8 mouse cellular contexts compared by ENCODE assay signal in the genomic region with DNA sequence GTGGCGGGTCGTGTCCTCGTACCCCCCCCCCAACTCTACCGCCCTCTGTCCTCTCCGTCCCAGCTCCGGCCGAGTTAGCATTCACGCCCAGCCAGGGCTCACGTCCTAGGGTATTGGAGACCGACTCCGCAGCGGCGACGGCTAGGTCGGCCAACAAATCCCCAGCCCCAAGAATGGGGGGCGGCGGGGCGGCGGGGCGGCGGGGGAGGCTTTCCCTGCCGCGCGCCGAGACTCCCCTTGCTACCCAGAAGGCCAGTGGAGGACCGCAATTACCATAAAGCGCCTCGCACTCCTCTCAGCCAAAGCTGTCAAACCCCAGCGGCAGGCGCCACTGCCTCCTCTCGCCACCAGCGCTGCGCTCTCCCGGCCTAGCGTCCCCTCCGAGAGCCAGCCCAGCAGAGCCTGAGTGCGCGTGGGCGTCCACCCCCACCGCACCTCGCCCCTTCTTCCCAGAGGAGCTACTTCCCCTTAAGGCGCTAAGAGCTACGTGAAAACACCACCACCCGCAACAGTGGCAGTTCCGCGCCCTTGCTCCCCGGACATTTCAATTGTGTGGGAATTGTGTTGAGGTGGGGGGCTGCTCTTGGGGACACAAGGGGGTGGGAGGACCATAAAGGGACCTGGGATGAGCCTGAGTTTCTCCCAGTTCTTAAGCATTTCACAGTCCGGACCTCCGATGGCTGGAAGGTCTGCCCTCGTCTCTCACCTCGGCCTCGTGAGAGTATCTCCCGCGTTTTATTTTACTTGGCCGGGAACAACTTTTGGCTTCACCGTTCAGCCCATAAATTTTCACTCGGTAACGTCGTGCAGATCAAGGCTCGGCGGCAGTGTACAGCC.
DNase-seq lines count a peak whose midpoint lies in the region; ATAC-seq and TF ChIP-seq lines count a peak whose summit lies in the region.

No protein-coding gene starts in this region.

- ATAC-seq in hindbrain, embryonic 15.5 days (ENCODE audit: low FRiP score, low read depth): peak; percentile 33
- no peak for ATAC-seq in liver, embryonic 12.5 days

- no peaks in the 10 kb centered on the region for H3K36me3 ChIP-seq in hindbrain, embryonic 15.5 days
- H3K36me3 ChIP-seq in liver, embryonic 12.5 days: no peaks in the 10 kb centered on the region

- peak overlapping the region; percentile 35 for H3K4me3 ChIP-seq in embryonic fibroblast, embryonic 13.5 days (ENCODE audit: insufficient read depth, low read length)
- H3K4me3 ChIP-seq in hindbrain, embryonic 15.5 days: peak overlapping the region; percentile 66
- peak overlapping the region; percentile 73 for H3K4me3 ChIP-seq in liver, embryonic 12.5 days

- DNase-seq in cerebellum, adult 11 months: peak; percentile 32
- no peak for DNase-seq in cerebellum, adult 8-10 months
- DNase-seq in R1 (ENCODE audit: low read depth, low spot score): peak; percentile 39
- peak; percentile 61 for DNase-seq in naive thymus-derived CD4-positive, alpha-beta T cell, adult 2 months (ENCODE audit: low read depth)
- peak; percentile 49 for DNase-seq in thymus, postnatal 14 days

- TF ChIP-seq CTCF in embryonic fibroblast, embryonic 13.5 days (IDR thresholded peaks at IDR 0.05; ENCODE audit: borderline replicate concordance, insufficient read depth, low read length): no peak

- TF ChIP-seq POLR2A in embryonic fibroblast, embryonic 13.5 days (IDR thresholded peaks at IDR 0.05; ENCODE audit: low read depth, low read length): no peak

- H3K4me1 ChIP-seq in embryonic fibroblast, embryonic 13.5 days (ENCODE audit: control insufficient read depth, insufficient read depth, low read length): peaks cover 3% of the 10 kb centered on the region
- H3K4me1 ChIP-seq in hindbrain, embryonic 15.5 days (replicated peaks): peaks cover 21% of the 10 kb centered on the region
- peaks cover 60% of the 10 kb centered on the region for H3K4me1 ChIP-seq in liver, embryonic 12.5 days

- no peaks in the 10 kb centered on the region for H3K9me3 ChIP-seq in hindbrain, embryonic 15.5 days
- H3K9me3 ChIP-seq in liver, embryonic 12.5 days (replicated peaks): no peaks in the 10 kb centered on the region

- H3K27me3 ChIP-seq in hindbrain, embryonic 15.5 days: peaks cover 48% of the 10 kb centered on the region
- H3K27me3 ChIP-seq in liver, embryonic 12.5 days (replicated peaks): peaks cover 100% of the 10 kb centered on the region

- no peak overlapping the region for H3K27ac ChIP-seq in embryonic fibroblast, embryonic 13.5 days (ENCODE audit: insufficient read depth, low read length)
- H3K27ac ChIP-seq in hindbrain, embryonic 15.5 days (replicated peaks): peak overlapping the region; percentile 89
- H3K27ac ChIP-seq in liver, embryonic 12.5 days: no peak overlapping the region

- WGBS in hindbrain, embryonic 15.5 days: 3% methylated on average over 55 of the region's 61 CpGs
- 3% methylated on average over 52 of the region's 61 CpGs for WGBS in liver, embryonic 12.5 days (ENCODE audit: insufficient replicate concordance)

- peak overlapping the region; percentile 66 for H3K9ac ChIP-seq in hindbrain, embryonic 15.5 days
- H3K9ac ChIP-seq in liver, embryonic 12.5 days: peak overlapping the region; percentile 82

- H3K4me2 ChIP-seq in hindbrain, embryonic 15.5 days: peak overlapping the region; percentile 74
- peak overlapping the region; percentile 92 for H3K4me2 ChIP-seq in liver, embryonic 12.5 days
